In the genomic region with DNA sequence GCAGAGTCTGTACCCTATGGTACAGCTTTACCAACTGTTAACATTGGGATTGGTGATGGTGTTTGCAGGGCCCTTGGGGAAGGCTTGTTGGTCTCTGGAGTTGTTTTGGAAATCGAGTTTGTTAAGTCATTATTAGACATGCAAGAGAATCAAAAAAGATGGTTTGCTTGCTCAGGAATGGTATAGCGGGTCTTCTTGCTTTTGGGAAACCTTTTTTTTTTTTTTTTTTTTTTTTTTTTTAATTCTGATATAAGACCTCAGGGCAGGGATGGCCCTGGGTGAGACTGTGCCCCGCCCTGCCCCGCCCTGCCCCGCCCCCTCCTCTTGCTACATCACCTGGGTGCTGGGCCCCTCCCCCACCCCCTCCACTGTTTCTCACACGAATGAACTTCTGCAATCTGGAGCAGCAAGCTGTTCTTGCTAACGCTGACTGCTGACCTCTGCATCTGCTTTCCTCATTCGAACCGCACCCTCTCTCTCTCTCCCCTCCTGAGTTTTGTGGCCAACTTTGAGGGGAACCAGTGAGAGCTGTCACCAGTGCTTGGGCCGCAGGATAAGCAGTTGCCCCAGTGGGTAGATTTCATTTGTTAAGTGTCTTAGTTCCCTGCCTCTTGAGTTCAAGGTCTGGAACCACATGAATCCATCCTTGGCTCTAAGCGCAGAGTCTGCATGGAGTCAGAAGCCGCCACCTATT, we compare ENCODE assay signal across 10 mouse cellular contexts.
A peak's percentile ranks its signal among the peaks of the same experiment; 100 is the strongest.
DNase-seq lines count a peak whose midpoint lies in the region; ATAC-seq and TF ChIP-seq lines count a peak whose summit lies in the region.
"Had no signal": no experiment of that assay in that cellular context is flagged by ENCODE, and none has a peak within 500 bp of the region (broad histone marks: within the 10 kb centered on the region; RNA-seq: fewer than 3 reads in every experiment).

No protein-coding gene starts in this region.

- peaks cover 36% of the 10 kb centered on the region for H3K36me3 ChIP-seq in megakaryocyte, embryonic 14.5 days (replicated peaks; ENCODE audit: low read length)
- H3K36me3 ChIP-seq: forebrain, embryonic 15.5 days; midbrain, embryonic 12.5 days had no signal

- H3K27me3 ChIP-seq in megakaryocyte, embryonic 14.5 days (replicated peaks): no peaks in the 10 kb centered on the region
- H3K27me3 ChIP-seq: forebrain, embryonic 15.5 days; midbrain, embryonic 12.5 days had no signal

- ATAC-seq in hematopoietic stem cell, adult 5-6 weeks (replicated peaks in 1 of 2; ENCODE audit: insufficient read depth in 1 of 2, low FRiP score in 2 of 2, low TSS enrichment in 1 of 2, low read depth in 1 of 2, poor library complexity in 2 of 2, severe bottlenecking in 2 of 2): peak; percentile 64 to 65
- ATAC-seq: forebrain, embryonic 15.5 days had no signal

- intact Hi-C loops in heart, postnatal 25 days (cut with DNase I): loop anchor here (5.0 kb wide), 1 partner anchor 37 kb away; no protein-coding TSS in a partner anchor

- no peak for TF ChIP-seq CTCF in layer of hippocampus, adult 2 months (conservative IDR thresholded peaks at IDR 0.05)

- peak overlapping the region; percentile 50 for H3K4me3 ChIP-seq in megakaryocyte, embryonic 14.5 days (replicated peaks)
- no peak overlapping the region for H3K4me3 ChIP-seq in layer of hippocampus, adult 2 months
- H3K4me3 ChIP-seq: forebrain, embryonic 15.5 days; midbrain, embryonic 12.5 days had no signal

- no peak overlapping the region for H3K27ac ChIP-seq in layer of hippocampus, adult 2 months
- H3K27ac ChIP-seq: forebrain, embryonic 15.5 days; midbrain, embryonic 12.5 days had no signal

- H3K9me3 ChIP-seq in megakaryocyte, embryonic 14.5 days: no peaks in the 10 kb centered on the region
- H3K9me3 ChIP-seq: forebrain, embryonic 15.5 days; midbrain, embryonic 12.5 days had no signal

- peaks cover 100% of the 10 kb centered on the region for H3K4me1 ChIP-seq in megakaryocyte, embryonic 14.5 days

- peak; percentile 98 for DNase-seq in heart, adult 11 months
- no peak for DNase-seq in heart, postnatal 25 days (ENCODE audit: low spot score)
- peak; percentile 75 for DNase-seq in MEL-GATA-1-ER (ENCODE audit: extremely low read depth, low read depth)
- no peak for DNase-seq in thymus, postnatal 14 days
- no peak for DNase-seq in right cerebral cortex, adult 18-20 months
- DNase-seq in layer of hippocampus, adult 2 months (ENCODE audit: low spot score in 2 of 2): no peak

Comparison
In these comparisons a context has a peak if more than half of its experiments do, and no peak if none do; other contexts are left out.
1. DNase-seq: peak in heart, adult 11 months (single experiment) and MEL-GATA-1-ER (single experiment); none in heart, postnatal 25 days (single experiment), thymus, postnatal 14 days (single experiment), right cerebral cortex, adult 18-20 months (single experiment) and layer of hippocampus, adult 2 months (0 of 2).